Mouse (Mus musculus): ENCODE measurements around the gene Pmvk. TPM values are rescaled to one million over a fixed set of nuclear protein-coding genes. Genes with fewer than 3 reads are reported as not detected.
A peak's percentile ranks its signal among the peaks of the same experiment; 100 is the strongest.

The Pmvk gene
- polyA plus RNA-seq, 1 experiment from 2014 or later = 67.6 TPM

GRCm38 (mm10) chr3:89434532-89434931 is 19.8 kb upstream of the Pmvk start:
- peaks cover 56% of the 10 kb centered on the region for H3K4me1 ChIP-seq
- H3K36me3 ChIP-seq (replicated peaks) = peaks cover 32% of the 10 kb centered on the region
- no peaks in the 10 kb centered on the region for H3K27me3 ChIP-seq (replicated peaks; ENCODE audit: low read depth, poor library complexity, severe bottlenecking)
- no peak overlapping the region for H3K4me3 ChIP-seq
- WGBS = 81% methylated on average over 11 of the region's 11 CpGs
- peak overlapping the region; percentile 24; the same call in 1 of the 2 replicates for H3K27ac ChIP-seq (replicated peaks)
- no peaks in the 10 kb centered on the region for H3K9me3 ChIP-seq
- DNase-seq (ENCODE audit: low spot score) = no peak

- Histone ChIP-seq H3K36me3 (replicated peaks) (peaks cover 36% of the 10 kb centered on the region), H3K9me3 (no peaks in the 10 kb centered on the region), H3K4me3 (no peak overlapping the region), H3K4me1 (peaks cover 51% of the 10 kb centered on the region), H3K27ac (replicated peaks) (no peak overlapping the region), H3K27me3 (replicated peaks; ENCODE audit: low read depth, poor library complexity, severe bottlenecking) (no peaks in the 10 kb centered on the region)
- no peak for DNase-seq (ENCODE audit: low spot score)
- WGBS = 60% methylated on average over 7 of the region's 7 CpGs
Observed at GRCm38 (mm10) chr3:89435041-89435440, 19.3 kb upstream of the Pmvk start.

- peak within 1 kb of the TSS; percentile 67 for H3K4me3 ChIP-seq
- peaks cover 42% of the 10 kb centered on the region for H3K36me3 ChIP-seq (replicated peaks)
- H3K27ac ChIP-seq (replicated peaks) = peak within 1 kb of the TSS; percentile 85
- H3K27me3 ChIP-seq (replicated peaks; ENCODE audit: low read depth, poor library complexity, severe bottlenecking) = no peaks in the 10 kb centered on the region
- 5% methylated on average over 16 of the region's 16 CpGs for WGBS
- H3K4me1 ChIP-seq = peaks cover 37% of the 10 kb centered on the region
- H3K9me3 ChIP-seq = no peaks in the 10 kb centered on the region
- peak; percentile 91 for DNase-seq (ENCODE audit: low spot score)
Observed at GRCm38 (mm10) chr3:89436176-89437113, 17.9 kb upstream of the Pmvk start, which contains the start of gene Pbxip1. Pbxip1 (plus strand) TSS chr3:89436706.

GRCm38 (mm10) chr3:89437269-89437668 is 17.1 kb upstream of the Pmvk start:
- Histone ChIP-seq H3K27ac (replicated peaks) (peak overlapping the region; percentile 85), H3K4me1 (peaks cover 31% of the 10 kb centered on the region), H3K4me3 (peak overlapping the region; percentile 67), H3K27me3 (replicated peaks; ENCODE audit: low read depth, poor library complexity, severe bottlenecking) (no peaks in the 10 kb centered on the region), H3K36me3 (replicated peaks) (peaks cover 39% of the 10 kb centered on the region), H3K9me3 (no peaks in the 10 kb centered on the region)
- WGBS = 35% methylated on average over 5 of the region's 5 CpGs
- peak; percentile 48 for DNase-seq (ENCODE audit: low spot score)

GRCm38 (mm10) chr3:89440691-89441090 is 13.7 kb upstream of the Pmvk start:
- H3K4me3 ChIP-seq = no peak overlapping the region
- no peak for DNase-seq (ENCODE audit: low spot score)
- H3K27ac ChIP-seq (replicated peaks) = no peak overlapping the region
- H3K27me3 ChIP-seq (replicated peaks; ENCODE audit: low read depth, poor library complexity, severe bottlenecking) = no peaks in the 10 kb centered on the region
- 93% methylated on average over 2 of the region's 2 CpGs for WGBS
- H3K9me3 ChIP-seq = no peaks in the 10 kb centered on the region
- H3K4me1 ChIP-seq = peaks cover 23% of the 10 kb centered on the region
- peaks cover 37% of the 10 kb centered on the region for H3K36me3 ChIP-seq (replicated peaks)

- no peaks in the 10 kb centered on the region for H3K9me3 ChIP-seq
- peaks cover 32% of the 10 kb centered on the region for H3K4me1 ChIP-seq
- no peak for DNase-seq (ENCODE audit: low spot score)
- no peak overlapping the region for H3K27ac ChIP-seq (replicated peaks)
- H3K36me3 ChIP-seq (replicated peaks) = peaks cover 45% of the 10 kb centered on the region
- WGBS = 68% methylated on average over 13 of the region's 13 CpGs
- H3K27me3 ChIP-seq (replicated peaks; ENCODE audit: low read depth, poor library complexity, severe bottlenecking) = no peaks in the 10 kb centered on the region
- no peak overlapping the region for H3K4me3 ChIP-seq
Observed at GRCm38 (mm10) chr3:89448720-89449537, 5.4 kb upstream of the Pmvk start.

- peaks cover 39% of the 10 kb centered on the region for H3K36me3 ChIP-seq (replicated peaks)
- H3K27me3 ChIP-seq (replicated peaks; ENCODE audit: low read depth, poor library complexity, severe bottlenecking) = no peaks in the 10 kb centered on the region
- peaks cover 35% of the 10 kb centered on the region for H3K4me1 ChIP-seq
- H3K9me3 ChIP-seq = no peaks in the 10 kb centered on the region
- 43% methylated on average over 7 of the region's 7 CpGs for WGBS
- H3K4me3 ChIP-seq = no peak overlapping the region
- H3K27ac ChIP-seq (replicated peaks) = no peak overlapping the region
- DNase-seq (ENCODE audit: low spot score) = peak; percentile 72
Observed at GRCm38 (mm10) chr3:89449541-89449940, 4.8 kb upstream of the Pmvk start.

- no peak overlapping the region for H3K27ac ChIP-seq (replicated peaks)
- H3K9me3 ChIP-seq = no peaks in the 10 kb centered on the region
- peaks cover 46% of the 10 kb centered on the region for H3K4me1 ChIP-seq
- H3K4me3 ChIP-seq = no peak overlapping the region
- H3K27me3 ChIP-seq (replicated peaks; ENCODE audit: low read depth, poor library complexity, severe bottlenecking) = no peaks in the 10 kb centered on the region
- 90% methylated on average over 1 of the region's 1 CpGs for WGBS
- H3K36me3 ChIP-seq (replicated peaks) = peaks cover 17% of the 10 kb centered on the region
- no peak for DNase-seq (ENCODE audit: low spot score)
Observed at GRCm38 (mm10) chr3:89451916-89452315, 2.4 kb upstream of the Pmvk start.

GRCm38 (mm10) chr3:89455786-89456285 is 1.5 kb downstream of the Pmvk start:
- H3K36me3 ChIP-seq (replicated peaks) = no peaks in the 10 kb centered on the region
- WGBS = 55% methylated on average over 1 of the region's 1 CpGs

GRCm38 (mm10) chr3:89456726-89457665 is 2.7 kb downstream of the Pmvk start:
- Histone ChIP-seq H3K4me1 (peaks cover 40% of the 10 kb centered on the region), H3K27me3 (replicated peaks; ENCODE audit: low read depth, poor library complexity, severe bottlenecking) (no peaks in the 10 kb centered on the region), H3K27ac (replicated peaks) (0 out of 2 replicates have a peak overlapping the region, but pooled peaks have one; percentile 19), H3K9me3 (no peaks in the 10 kb centered on the region), H3K36me3 (replicated peaks) (peaks cover 9% of the 10 kb centered on the region), H3K4me3 (no peak overlapping the region)
- 39% methylated on average over 10 of the region's 10 CpGs for WGBS
- peak; percentile 87 for DNase-seq (ENCODE audit: low spot score)

More at GRCm38 (mm10) chr3:89455786-89456285, 1.5 kb downstream of the Pmvk start:
- no peak for DNase-seq (ENCODE audit: low spot score)
- Histone ChIP-seq H3K27ac (replicated peaks) (no peak overlapping the region), H3K9me3 (no peaks in the 10 kb centered on the region), H3K4me3 (no peak overlapping the region), H3K27me3 (replicated peaks; ENCODE audit: low read depth, poor library complexity, severe bottlenecking) (no peaks in the 10 kb centered on the region), H3K4me1 (peaks cover 50% of the 10 kb centered on the region)

- H3K27ac ChIP-seq (replicated peaks) = peak overlapping the region; percentile 94
- H3K4me1 ChIP-seq = peaks cover 32% of the 10 kb centered on the region
Observed at GRCm38 (mm10) chr3:89458372-89458964, 4.1 kb downstream of the Pmvk start.

More at GRCm38 (mm10) chr3:89458372-89458964, 4.1 kb downstream of the Pmvk start:
- DNase-seq (ENCODE audit: low spot score) = peak; percentile 25
- WGBS = 52% methylated on average over 13 of the region's 13 CpGs
- peaks cover 13% of the 10 kb centered on the region for H3K36me3 ChIP-seq (replicated peaks)
- peak overlapping the region; percentile 70 for H3K4me3 ChIP-seq
- H3K9me3 ChIP-seq = no peaks in the 10 kb centered on the region
- no peaks in the 10 kb centered on the region for H3K27me3 ChIP-seq (replicated peaks; ENCODE audit: low read depth, poor library complexity, severe bottlenecking)
